Mouse (Mus musculus) left cerebral cortex, postnatal 14 days (tissue): Measurements from ENCODE around the gene Agxt2. TPM values are rescaled to one million over a fixed set of nuclear protein-coding genes. Genes with fewer than 3 reads are reported as not detected.

Source experiments
- DNase-seq, 2 experiments: peaks; one replicate each; pipeline ENCODE4 v3.0.0; 2021 to 2022; ENCODE audit warnings: low spot score in 2 of 2, mixed read lengths in 1 of 2
- intact Hi-C: fragments of 180-260 bp; cut with DNase I; formaldehyde crosslinking; loops from one replicate; pipeline ENCODE4 v1.15.1; 2025
- long read RNA-seq, 2 experiments: library from polyadenylated mRNA; stranded (forward); transcript quantifications; one replicate each; pipeline ENCODE4 v2.0.0; 2021
- total RNA-seq, 2 experiments: library from RNA; stranded (reverse); gene quantifications; 2 replicates each; pipeline ENCODE4 v1.2.3; 2021

Agxt2 gene
- total RNA-seq: not detected
- long read RNA-seq, experiment 1: 0 reads
- long read RNA-seq, experiment 2: 0 reads

DNA sequence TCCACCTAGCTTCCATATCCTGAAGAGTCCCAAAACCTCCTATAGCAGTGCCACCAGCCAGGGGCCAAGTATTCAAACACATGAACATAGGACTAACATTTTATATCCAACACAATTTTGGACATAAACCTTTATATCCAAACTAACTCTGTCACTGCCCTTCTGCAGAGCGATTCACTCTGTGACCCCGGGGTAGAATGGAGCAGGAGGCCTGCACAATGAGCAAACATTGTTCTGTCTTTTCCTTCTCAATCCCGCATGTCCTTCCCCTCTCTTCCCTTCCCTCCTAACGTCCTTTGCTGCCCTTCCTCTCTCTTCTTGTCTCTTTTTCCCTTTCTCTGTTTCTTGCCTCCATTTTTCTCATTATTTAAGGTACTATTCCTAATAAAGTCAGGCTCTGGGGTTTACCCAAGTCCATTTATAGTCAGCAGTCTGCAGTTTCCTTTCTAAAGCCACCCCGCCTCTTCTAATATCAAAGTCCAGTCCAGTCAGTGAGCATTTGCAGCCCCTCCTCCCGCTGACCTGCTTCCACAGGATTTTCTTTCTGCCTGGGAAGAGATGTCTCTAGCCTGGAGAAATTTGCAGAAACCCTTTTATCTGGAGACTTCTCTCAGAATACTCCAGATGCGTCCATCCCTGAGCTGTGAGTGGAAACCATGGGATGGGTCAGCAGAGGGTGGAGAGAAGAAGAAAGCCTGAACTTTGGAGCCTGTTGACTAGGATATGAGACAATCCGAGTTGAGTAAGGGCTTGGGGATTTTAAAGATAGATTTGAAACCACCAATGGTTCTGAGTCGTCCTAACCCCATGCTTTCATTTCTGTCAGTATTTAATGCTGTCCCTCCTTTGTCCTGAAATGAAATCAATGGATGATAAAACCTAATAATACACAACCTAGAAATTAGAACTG is at the start of gene Agxt2:
Agxt2 (plus strand) TSS at position 494 of the 910 bp plus-strand sequence.
- intact Hi-C loops: no loop called here

GRCm38 (mm10) chr15:10311826-10312225 is 46.5 kb upstream of the Agxt2 start:
- intact Hi-C loops: loop anchor here (5.0 kb wide), 1 partner anchor 855 kb away; no protein-coding TSS in a partner anchor
- DNase-seq: no peak

More for the DNA sequence above, at the start of gene Agxt2:
- DNase-seq: no peak

- intact Hi-C loops: loop anchor here (5.0 kb wide), 1 partner anchor 856 kb away; no protein-coding TSS in a partner anchor
- DNase-seq: peak; percentile 71 to 72
These were observed 44.5 kb upstream of the Agxt2 start for GRCm38 (mm10) chr15:10313522-10314455.

GRCm38 (mm10) chr15:10325080-10325479 is 33.3 kb upstream of the Agxt2 start, which contains the start of gene Gm21973:
Gene Gm21973, plus strand, starts transcription at chr15:10325380.
- no peak for DNase-seq

DNA sequence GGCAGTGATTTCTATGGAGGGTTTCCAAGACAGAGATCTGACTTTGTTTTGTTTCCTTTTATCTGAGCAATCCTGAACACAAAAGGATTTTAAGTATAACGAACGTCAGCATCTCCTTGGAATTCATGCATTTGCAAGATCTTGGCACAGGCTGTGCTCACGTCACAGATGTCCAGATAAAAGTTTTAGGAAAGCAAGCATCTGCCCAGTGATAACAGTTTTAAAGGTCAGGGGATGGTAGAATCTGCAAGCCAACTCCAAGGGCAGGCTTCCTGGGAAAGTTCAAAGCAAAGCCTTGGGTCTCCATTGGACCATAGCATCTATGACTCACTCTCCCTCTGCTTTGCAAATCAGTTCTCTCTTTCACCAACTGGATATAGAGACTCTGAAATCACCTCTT is 27.7 kb upstream of the Agxt2 start:
- DNase-seq: no peak
- intact Hi-C loops: no loop called here

More at GRCm38 (mm10) chr15:10325080-10325479, 33.3 kb upstream of the Agxt2 start, which contains the start of gene Gm21973:
- intact Hi-C loops: no loop called here

GRCm38 (mm10) chr15:10332566-10332965 is 25.8 kb upstream of the Agxt2 start:
- intact Hi-C loops: no loop called here

GRCm38 (mm10) chr15:10338606-10339005 is 19.7 kb upstream of the Agxt2 start:
- intact Hi-C loops: no loop called here

More at GRCm38 (mm10) chr15:10332566-10332965, 25.8 kb upstream of the Agxt2 start:
- DNase-seq: no peak

GRCm38 (mm10) chr15:10347044-10347443 is 11.3 kb upstream of the Agxt2 start:
- intact Hi-C loops: no loop called here
- no peak for DNase-seq

More at GRCm38 (mm10) chr15:10338606-10339005, 19.7 kb upstream of the Agxt2 start:
- DNase-seq: no peak

GRCm38 (mm10) chr15:10366331-10366730 is 8.0 kb downstream of the Agxt2 start:
- intact Hi-C loops: no loop called here
- no peak for DNase-seq

- DNase-seq: no peak
- intact Hi-C loops: no loop called here
These were observed 17.1 kb downstream of the Agxt2 start for GRCm38 (mm10) chr15:10375404-10375803.

- DNase-seq: peak; percentile 5 to 6
- intact Hi-C loops: no loop called here
These were observed 20.1 kb downstream of the Agxt2 start for GRCm38 (mm10) chr15:10378338-10378959.

GRCm38 (mm10) chr15:10379757-10380458 is 21.6 kb downstream of the Agxt2 start:
- no peak for DNase-seq
- intact Hi-C loops: no loop called here

GRCm38 (mm10) chr15:10387263-10387662 is 28.9 kb downstream of the Agxt2 start:
- no peak for DNase-seq
- intact Hi-C loops: no loop called here

DNA sequence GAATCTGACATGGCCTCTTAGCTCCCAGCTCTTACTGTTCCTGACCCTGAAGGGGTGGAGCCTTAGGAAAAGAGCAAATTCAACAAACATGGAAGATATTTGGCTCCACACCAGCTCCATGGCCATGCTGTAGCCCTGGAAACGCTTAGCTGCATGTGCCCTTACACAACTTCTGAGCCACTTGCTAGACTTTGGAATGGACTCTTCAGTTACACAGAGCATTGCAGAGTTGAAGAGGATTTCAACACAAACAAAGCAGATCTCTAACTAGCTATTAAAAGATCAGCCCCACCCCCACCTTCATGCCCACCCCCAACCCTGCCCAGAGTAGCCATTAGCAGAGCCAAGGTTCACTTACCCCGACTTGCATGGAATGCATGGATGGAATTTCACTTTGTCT is 41.5 kb downstream of the Agxt2 start:
- DNase-seq: no peak
- intact Hi-C loops: no loop called here

GRCm38 (mm10) chr15:10400415-10400814 is 42.1 kb downstream of the Agxt2 start:
- DNase-seq: peak; percentile 21 to 58
- intact Hi-C loops: no loop called here

- intact Hi-C loops: no loop called here
- DNase-seq: no peak
These were observed 51.5 kb downstream of the Agxt2 start for GRCm38 (mm10) chr15:10409842-10410241.

DNA sequence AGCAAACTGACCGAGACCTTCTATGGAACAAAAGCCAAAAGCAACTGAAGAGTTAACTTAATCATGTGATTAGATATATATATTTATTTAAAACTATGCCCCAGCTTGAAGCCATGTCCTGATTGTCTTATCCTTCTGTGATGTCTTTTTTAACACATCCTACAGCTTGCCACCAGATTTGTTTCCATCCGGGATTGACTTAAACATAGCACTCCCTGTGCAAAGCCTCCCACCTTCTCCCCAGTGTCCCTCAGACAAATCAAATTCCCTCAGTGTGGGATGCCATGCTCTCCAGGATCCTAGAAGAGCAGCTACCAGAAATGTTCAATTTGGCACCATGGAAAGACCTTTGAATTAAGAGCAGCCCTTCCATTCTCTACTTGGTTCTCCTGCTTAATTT is 52.5 kb downstream of the Agxt2 start:
- peak; percentile 8 to 17 for DNase-seq
- intact Hi-C loops: no loop called here

DNA sequence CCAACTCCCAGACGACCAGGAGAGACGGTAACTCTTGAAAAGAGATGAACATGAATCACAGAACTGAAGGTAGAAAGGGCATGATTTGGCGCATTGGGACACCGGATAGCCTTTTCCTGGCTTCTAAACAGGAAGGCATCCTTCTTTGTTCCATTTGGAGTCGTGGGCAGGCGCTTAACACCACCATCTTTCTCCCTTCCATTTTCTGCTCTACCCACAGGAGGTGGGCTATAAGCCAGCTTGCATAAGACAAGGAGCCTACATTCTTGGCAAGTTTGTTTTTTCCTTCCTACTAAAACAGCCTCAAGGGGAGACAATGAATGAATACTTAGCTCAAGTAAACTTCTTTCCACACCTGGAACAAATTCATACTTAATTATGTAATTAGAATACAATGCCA is 55.3 kb downstream of the Agxt2 start:
- DNase-seq: no peak
- intact Hi-C loops: no loop called here
